In the genomic region with DNA sequence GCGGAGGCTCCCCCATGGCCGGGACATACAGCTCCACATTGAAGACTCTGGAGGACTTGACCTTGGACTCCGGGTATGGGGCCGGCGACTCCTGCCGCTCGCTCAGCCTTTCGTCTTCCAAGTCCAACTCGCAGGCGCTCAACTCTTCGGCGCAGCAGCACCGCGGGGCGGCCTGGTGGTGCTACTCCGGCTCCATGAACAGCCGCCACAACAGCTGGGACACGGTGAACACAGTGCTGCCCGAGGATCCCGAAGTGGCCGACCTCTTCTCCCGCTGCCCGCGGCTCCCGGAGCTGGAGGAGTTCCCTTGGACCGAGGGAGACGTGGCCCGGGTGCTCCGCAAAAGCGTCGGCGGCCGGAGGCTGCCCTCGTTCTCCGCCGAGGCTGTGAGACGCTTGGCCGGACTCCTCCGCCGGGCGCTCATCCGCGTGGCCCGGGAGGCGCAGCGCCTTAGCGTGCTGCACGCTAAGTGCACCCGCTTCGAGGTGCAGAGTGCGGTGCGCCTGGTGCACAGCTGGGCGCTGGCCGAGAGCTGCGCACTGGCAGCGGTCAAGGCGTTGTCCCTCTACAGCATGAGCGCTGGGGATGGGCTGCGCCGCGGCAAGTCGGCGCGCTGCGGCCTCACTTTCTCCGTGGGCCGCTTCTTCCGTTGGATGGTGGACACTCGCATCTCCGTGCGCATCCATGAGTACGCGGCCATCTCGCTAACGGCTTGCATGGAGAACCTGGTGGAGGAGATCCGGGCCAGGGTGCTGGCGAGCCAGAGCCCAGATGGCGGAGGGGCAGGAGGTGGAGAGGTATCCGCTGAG, we compare ENCODE assay signal across 8 mouse cellular contexts. TPM values are rescaled to one million over a fixed set of nuclear protein-coding genes. Genes with fewer than 3 reads are reported as not detected.
DNase-seq lines count a peak whose midpoint lies in the region; ATAC-seq and TF ChIP-seq lines count a peak whose summit lies in the region.

No protein-coding gene starts in this region.

- no peak for TF ChIP-seq CTCF in bone marrow macrophage, adult 2 months (IDR thresholded peaks at IDR 0.05; ENCODE audit: low read depth, low read length)
- TF ChIP-seq CTCF in heart, postnatal 0 days (IDR thresholded peaks at IDR 0.05; ENCODE audit: low read depth) = no peak
- no peak for TF ChIP-seq CTCF in thymus, adult 2 months (IDR thresholded peaks at IDR 0.05; ENCODE audit: borderline replicate concordance, control insufficient read depth, extremely low read depth, insufficient read depth, low read length, poor library complexity)

- H3K4me1 ChIP-seq in bone marrow macrophage, adult 2 months (ENCODE audit: control insufficient read depth, insufficient read depth, low read length) = peaks cover 16% of the 10 kb centered on the region
- peaks cover 47% of the 10 kb centered on the region for H3K4me1 ChIP-seq in forebrain, embryonic 12.5 days
- peaks cover 33% of the 10 kb centered on the region for H3K4me1 ChIP-seq in heart, postnatal 0 days (ENCODE audit: control insufficient read depth, insufficient read depth)
- peaks cover 40% of the 10 kb centered on the region for H3K4me1 ChIP-seq in neural tube, embryonic 15.5 days
- H3K4me1 ChIP-seq in thymus, adult 2 months (replicated peaks; ENCODE audit: control insufficient read depth, insufficient read depth, low read length) = peaks cover 12% of the 10 kb centered on the region

- peak overlapping the region; percentile 97 for H3K4me2 ChIP-seq in forebrain, embryonic 12.5 days
- peak overlapping the region; percentile 77 for H3K4me2 ChIP-seq in heart, postnatal 0 days (ENCODE audit: low read depth, low read length)
- peak overlapping the region; percentile 100 for H3K4me2 ChIP-seq in neural tube, embryonic 15.5 days

- ATAC-seq in forebrain, embryonic 12.5 days (ENCODE audit: low FRiP score) = peak; percentile 27
- peak; percentile 45 for ATAC-seq in heart, postnatal 0 days (ENCODE audit: insufficient read depth, low read depth)
- ATAC-seq in neural tube, embryonic 15.5 days (ENCODE audit: low FRiP score) = peak; percentile 25; the same call in 1 of the 2 replicates

- H3K9ac ChIP-seq in forebrain, embryonic 12.5 days = peak overlapping the region; percentile 79
- H3K9ac ChIP-seq in heart, postnatal 0 days (replicated peaks; ENCODE audit: low read depth, low read length) = peak overlapping the region; percentile 57
- peak overlapping the region; percentile 65 for H3K9ac ChIP-seq in neural tube, embryonic 15.5 days (replicated peaks)

- no peaks in the 10 kb centered on the region for H3K36me3 ChIP-seq in forebrain, embryonic 12.5 days (replicated peaks)
- no peaks in the 10 kb centered on the region for H3K36me3 ChIP-seq in heart, postnatal 0 days (replicated peaks; ENCODE audit: control insufficient read depth, insufficient read depth, low read length)
- no peaks in the 10 kb centered on the region for H3K36me3 ChIP-seq in neural tube, embryonic 15.5 days
- no peaks in the 10 kb centered on the region for H3K36me3 ChIP-seq in thymus, adult 2 months (ENCODE audit: control insufficient read depth, insufficient read depth, low read length)

- no peak for TF ChIP-seq POLR2A in bone marrow macrophage, adult 2 months (IDR thresholded peaks at IDR 0.05; ENCODE audit: borderline replicate concordance, low read depth, low read length)
- TF ChIP-seq POLR2A in thymus, adult 2 months (IDR thresholded peaks at IDR 0.05; ENCODE audit: control insufficient read depth, extremely low read depth, insufficient read depth, low read length, poor library complexity) = no peak

- TF ChIP-seq EP300 in heart, postnatal 0 days (IDR thresholded peaks at IDR 0.05; ENCODE audit: low read depth) = no peak

- H3K27ac ChIP-seq in bone marrow macrophage, adult 2 months (ENCODE audit: insufficient read depth, low read depth, low read length) = no peak overlapping the region
- peak overlapping the region; percentile 89 for H3K27ac ChIP-seq in forebrain, embryonic 12.5 days
- H3K27ac ChIP-seq in heart, postnatal 0 days (ENCODE audit: low read depth) = peak overlapping the region; percentile 86
- peak overlapping the region; percentile 79 for H3K27ac ChIP-seq in neural tube, embryonic 15.5 days (replicated peaks)
- H3K27ac ChIP-seq in thymus, adult 2 months (ENCODE audit: control insufficient read depth, insufficient read depth, low read length) = no peak overlapping the region

- H3K27me3 ChIP-seq in forebrain, embryonic 12.5 days = peaks cover 18% of the 10 kb centered on the region
- no peaks in the 10 kb centered on the region; the same call in 1 of the 2 replicates for H3K27me3 ChIP-seq in heart, postnatal 0 days (ENCODE audit: control insufficient read depth, insufficient read depth, low read length)
- peaks cover 17% of the 10 kb centered on the region for H3K27me3 ChIP-seq in neural tube, embryonic 15.5 days (replicated peaks)
- no peaks in the 10 kb centered on the region for H3K27me3 ChIP-seq in thymus, adult 2 months (ENCODE audit: control insufficient read depth, insufficient read depth, low read length)

- H3K4me3 ChIP-seq in bone marrow macrophage, adult 2 months (ENCODE audit: insufficient read depth, low read length) = peak overlapping the region; percentile 57
- H3K4me3 ChIP-seq in forebrain, embryonic 12.5 days (replicated peaks) = peak overlapping the region; percentile 67
- H3K4me3 ChIP-seq in heart, postnatal 0 days (ENCODE audit: low read depth, low read length) = peak overlapping the region; percentile 58
- peak overlapping the region; percentile 68 for H3K4me3 ChIP-seq in neural tube, embryonic 15.5 days (replicated peaks)
- peak overlapping the region; percentile 97 for H3K4me3 ChIP-seq in thymus, adult 2 months (ENCODE audit: control insufficient read depth, insufficient read depth, low read length)

- WGBS in forebrain, embryonic 12.5 days = under 1% methylated on average over 79 of the region's 79 CpGs
- under 1% methylated on average over 79 of the region's 79 CpGs for WGBS in heart, postnatal 0 days
- WGBS in neural tube, embryonic 15.5 days = 1% methylated on average over 79 of the region's 79 CpGs
- whole genome bisulfite sequencing in thymus, adult 2 months = 1% methylated on average over 79 of the region's 79 CpGs

- H3K9me3 ChIP-seq in forebrain, embryonic 12.5 days = no peaks in the 10 kb centered on the region
- H3K9me3 ChIP-seq in heart, postnatal 0 days (replicated peaks; ENCODE audit: control insufficient read depth, low read length) = no peaks in the 10 kb centered on the region
- no peaks in the 10 kb centered on the region for H3K9me3 ChIP-seq in neural tube, embryonic 15.5 days (replicated peaks)

- peak; percentile 67 for DNase-seq in CD4-positive, CD25-positive, alpha-beta regulatory T cell, adult 2 months (ENCODE audit: low read depth, low spot score)
- no peak for DNase-seq in heart, postnatal 0 days (ENCODE audit: low spot score)
- peak; percentile 72 to 85 for DNase-seq in kidney, postnatal 25 days
- DNase-seq in lung, adult 18-20 months = peak; percentile 38 to 45
- DNase-seq in thymus, adult 2 months = peak; percentile 28

RNA-seq across cellular contexts. Expression of gene Abtb2, which starts 0.8 kb away (rescaled TPM):
- polyA plus RNA-seq in bone marrow macrophage, adult 2 months (2012; ENCODE audit: insufficient read depth, insufficient read length, missing spikeins) = 0.32 and 0.36 TPM in 2 replicates
- 14.9 and 15.7 TPM in 2 replicates for polyA plus RNA-seq in forebrain, embryonic 12.5 days (2016; fragmentation: Nextera tagmentation; extraction: Ambion mirVana)
- total RNA-seq in heart, postnatal 0 days (2014; rRNA removed; ENCODE audit: low replicate concordance) = 45.9 and 53.4 TPM in 2 replicates
- polyA plus RNA-seq in heart, postnatal 0 days (2015; fragmentation: Nextera tagmentation; extraction: Ambion mirVana) = 12.3 and 12.6 TPM in 2 replicates
- polyA plus RNA-seq in neural tube, embryonic 15.5 days (2015; fragmentation: Nextera tagmentation; extraction: Ambion mirVana) = 10.8 and 11.5 TPM in 2 replicates
- polyA plus RNA-seq in thymus, adult 2 months (2012; rRNA removed) = 110 and 120 TPM in 2 replicates

Comparison
In these comparisons a context has a peak if more than half of its experiments do, and no peak if none do; other contexts are left out.
1. H3K27ac ChIP-seq: peak in forebrain, embryonic 12.5 days (single experiment), heart, postnatal 0 days (single experiment) and neural tube, embryonic 15.5 days (single experiment); none in bone marrow macrophage, adult 2 months (single experiment) and thymus, adult 2 months (single experiment).
2. Peak in every context shown above with its lines, with median percentiles within 50 percentile points of each other: H3K4me3 ChIP-seq, ATAC-seq, H3K4me2 ChIP-seq and H3K9ac ChIP-seq.